Mouse (Mus musculus) spleen, postnatal 14 days (tissue): ENCODE results near the gene Tex13c2.

Experiments
- DNase-seq, 2 experiments: peaks; one replicate each; pipeline ENCODE4 v3.0.0; 2021 to 2022; ENCODE audit warnings: low spot score in 2 of 2

Tex13c2 gene

DNA sequence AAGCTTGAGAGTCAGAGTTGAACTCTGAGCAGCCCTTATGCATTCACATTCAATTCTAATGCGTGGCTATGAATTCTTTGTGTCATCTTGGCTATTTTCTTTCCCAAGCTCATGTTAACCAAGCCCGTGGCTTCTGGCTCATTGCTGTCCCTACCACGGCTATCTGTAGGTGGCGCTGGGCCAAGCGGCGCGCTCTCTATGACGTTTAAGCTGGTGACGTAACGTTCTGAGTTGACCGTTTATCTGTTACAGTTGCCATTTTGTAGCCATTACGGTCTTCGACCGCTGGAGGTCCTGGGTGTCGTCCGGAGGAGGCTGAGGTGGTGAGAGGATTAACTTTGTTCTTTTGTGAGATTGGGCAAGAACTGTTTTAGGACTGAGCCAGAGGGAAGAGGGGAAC, at the start of gene Tex13c2:
Tex13c2 (plus strand) TSS at position 246 of the 400 bp plus-strand sequence.
- no peak for DNase-seq

DNA sequence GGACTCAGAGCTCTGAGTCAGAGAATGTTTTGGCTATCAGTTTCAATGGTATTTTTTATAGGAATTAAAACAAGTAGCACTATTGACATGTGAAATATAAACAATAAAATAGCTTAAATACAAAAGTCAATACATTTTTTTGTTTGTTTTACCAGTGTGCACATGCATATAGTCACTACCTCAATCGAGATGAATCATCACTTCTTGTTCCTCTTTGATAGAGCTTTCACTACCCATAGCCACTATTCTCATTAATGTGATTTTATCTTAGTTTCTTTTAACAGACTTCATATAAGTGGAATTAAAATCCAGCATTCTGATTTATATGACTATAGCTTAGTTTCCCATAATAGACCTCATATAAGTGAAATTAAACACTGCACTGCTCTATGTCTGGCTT, 39.2 kb upstream of the Tex13c2 start:
- no peak for DNase-seq

DNA sequence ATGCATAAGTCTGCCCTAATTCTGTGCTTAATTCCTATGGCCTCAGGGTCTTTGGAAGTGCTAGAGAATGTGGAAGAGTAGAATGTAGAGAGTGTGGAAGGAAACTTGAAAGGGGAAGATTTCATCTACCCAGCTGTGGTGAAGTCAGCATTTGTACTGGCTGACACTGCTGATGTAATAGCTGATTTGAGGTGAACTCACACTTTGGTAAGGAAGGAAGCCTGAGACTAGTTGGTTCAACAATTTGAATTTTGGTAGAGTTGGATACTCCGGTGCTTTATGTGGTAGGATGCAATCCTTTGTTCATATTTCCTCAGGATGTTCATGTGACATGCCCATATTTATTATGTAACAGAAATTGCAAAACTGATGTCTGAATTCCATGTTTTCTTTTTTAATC, 36.5 kb upstream of the Tex13c2 start:
- DNase-seq, result no peak

DNA sequence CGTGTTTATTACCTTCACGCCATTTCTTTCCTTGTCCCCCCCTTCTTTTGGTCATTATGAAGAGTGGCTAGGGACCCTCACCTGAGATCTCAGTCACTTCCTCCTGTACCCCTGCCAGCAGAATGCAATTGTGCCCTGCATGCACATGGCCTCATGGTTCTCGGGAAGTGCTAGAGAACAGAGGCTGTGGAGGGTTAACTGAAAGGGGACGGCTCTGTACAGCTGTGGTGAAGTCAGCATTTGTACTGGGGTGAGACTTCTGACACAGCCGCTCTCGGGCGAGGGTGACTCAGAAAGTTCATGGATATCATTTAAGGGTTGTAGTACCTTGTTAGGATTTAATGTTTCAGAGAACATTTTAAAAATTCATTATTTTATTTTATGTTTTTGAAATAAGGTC, 35.0 kb upstream of the Tex13c2 start:
- no peak for DNase-seq

DNA sequence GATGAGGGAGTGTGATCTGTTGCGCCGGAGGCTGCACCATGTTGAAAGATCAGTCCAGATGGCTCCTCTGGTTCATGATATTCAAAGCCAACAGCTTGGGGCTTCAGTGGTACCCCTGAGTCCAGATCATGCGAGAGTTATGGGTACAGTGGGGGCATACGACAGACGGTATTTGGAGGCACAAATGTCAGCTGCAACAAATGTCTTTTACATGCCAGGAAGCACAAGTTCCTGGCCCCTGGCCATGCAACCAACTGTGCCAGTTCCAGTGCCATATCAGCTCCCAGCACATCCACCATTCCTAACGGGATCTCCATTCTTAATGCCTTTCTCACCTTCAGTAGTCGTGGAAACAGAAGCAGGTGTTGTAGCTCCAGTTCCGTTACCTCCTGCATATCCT, 845 bp downstream of the Tex13c2 start:
- no peak for DNase-seq

DNA sequence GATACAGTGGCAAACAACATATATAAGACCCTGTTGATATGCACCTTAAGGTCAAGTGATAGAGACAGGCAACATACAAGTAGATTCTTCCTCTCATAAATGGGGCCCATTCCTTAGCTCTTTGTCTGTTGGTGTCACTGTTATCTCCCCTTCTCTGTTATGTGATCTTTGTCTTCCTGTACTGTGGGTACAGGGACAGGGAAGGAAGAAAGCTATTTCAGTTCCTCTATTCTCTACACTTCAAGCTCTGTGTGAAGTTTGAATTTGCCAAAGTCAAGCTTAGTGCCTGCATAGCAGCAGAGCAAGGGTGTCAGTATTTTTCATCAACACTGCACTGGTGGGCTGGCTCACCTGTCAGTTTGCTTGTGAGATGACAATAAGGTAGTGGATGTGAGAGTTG, 11.0 kb downstream of the Tex13c2 start:
- DNase-seq, result no peak

DNA sequence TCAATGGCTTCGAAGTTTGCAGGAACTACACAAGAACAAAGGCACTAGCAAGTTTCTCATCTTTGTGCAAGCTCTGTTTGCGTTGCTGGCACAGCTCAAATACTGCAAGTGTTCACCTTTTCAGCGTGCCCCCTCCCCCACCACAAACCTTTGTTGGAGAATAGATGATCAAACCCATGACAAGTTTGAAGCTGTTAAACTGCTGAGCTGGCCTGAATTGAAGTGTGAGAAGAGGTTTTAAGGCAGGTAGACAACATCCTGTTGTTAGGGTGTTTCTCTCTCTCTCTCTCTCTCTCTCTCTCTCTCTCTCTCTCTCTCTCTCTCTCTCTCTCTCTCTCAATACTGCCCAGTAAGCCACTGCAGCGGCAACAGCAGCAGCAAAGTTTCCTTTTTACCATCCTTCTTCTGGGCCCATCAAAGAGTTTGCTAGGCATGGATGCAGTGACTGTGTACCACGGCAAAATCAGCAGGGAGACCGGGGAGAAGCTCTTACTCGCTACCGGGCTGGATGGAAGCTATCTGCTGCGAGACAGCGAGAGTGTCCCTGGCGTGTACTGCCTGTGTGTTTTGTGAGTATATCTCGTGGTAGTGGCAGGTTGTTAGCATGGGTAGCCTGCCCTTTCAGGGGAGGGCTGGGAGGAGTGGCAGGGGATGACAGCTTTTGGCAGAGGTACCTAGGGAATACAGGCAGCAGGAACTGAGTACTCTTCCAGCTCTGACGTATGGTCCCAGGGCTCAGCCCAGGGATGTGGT, 13.0 kb downstream of the Tex13c2 start, which contains the start of gene Sh2d1a:
Sh2d1a (plus strand) TSS at position 163 of the 753 bp plus-strand sequence.
- no peak for DNase-seq

DNA sequence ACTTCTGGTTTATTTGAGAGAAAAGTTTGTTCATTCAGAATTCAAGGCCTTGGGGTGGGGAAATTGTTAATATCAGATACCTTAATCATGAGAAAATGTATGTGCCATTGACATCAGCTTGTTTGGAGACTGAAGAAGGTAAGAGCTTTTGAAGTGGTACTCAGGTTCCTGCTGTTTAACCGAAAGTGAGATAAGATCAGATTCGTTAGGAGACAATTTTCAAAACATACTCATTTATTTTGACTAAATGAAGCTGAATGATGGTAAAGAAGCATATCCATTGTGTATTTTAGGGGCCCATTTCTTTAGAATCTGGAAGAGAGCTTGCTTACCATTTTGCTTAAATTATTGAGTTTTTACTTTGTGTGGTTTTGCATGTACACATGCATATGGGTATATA, 21.6 kb downstream of the Tex13c2 start:
- DNase-seq, result no peak

DNA sequence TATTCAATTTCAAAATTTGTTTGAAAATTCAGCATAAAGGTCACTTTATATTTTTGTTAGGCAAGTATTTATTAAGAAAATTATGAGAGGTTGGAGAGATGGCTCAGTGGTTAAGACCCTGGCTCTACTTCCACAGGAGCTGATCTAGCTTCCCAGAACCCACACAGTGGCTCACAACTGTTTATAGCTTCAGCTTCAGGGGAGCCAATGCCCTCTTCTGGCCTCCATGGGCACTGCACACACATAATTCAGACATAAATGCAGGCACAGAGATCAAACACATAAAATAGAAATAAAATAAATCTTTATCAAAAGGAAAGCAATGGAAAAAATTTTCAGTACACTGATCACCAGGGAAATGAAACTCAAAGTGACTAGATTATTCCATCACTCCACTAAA, 23.1 kb downstream of the Tex13c2 start:
- no peak for DNase-seq

DNA sequence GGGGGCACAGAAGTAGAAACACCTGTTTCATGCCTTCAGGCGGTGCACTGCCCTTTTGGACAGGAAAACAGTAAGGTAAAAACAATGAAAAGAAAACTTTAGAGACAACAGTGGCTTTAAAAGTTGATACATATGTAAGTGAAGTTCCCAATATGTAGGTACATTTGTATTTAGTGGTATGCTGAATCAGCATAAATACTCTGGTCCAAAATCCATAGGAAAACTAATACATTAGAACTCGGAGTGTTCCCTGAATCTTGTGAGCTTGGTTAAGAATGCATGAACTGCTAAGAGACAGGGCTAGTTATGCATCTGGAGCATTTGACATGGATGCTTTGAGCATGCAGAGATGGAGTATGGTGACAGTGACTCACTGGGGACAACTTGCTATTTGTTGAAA, 33.4 kb downstream of the Tex13c2 start:
- DNase-seq, result no peak

DNA sequence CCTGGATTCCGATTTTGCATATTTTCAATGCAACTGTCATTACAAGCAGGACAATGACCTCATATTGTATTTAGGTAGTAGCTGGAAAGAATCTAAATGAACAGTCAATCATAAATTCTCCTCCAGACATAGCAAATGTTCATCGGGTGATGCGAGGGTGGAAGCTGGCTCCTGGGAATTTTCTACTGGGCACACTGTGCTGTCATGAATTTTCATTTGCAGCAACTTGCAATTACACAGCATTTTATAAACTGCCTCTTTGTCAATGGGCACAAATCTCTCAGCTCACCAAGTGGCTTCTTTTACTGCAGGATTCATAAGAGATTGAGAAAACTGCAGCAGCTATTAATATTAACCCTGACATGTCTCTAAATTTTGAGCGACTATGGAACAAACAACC, 41.2 kb downstream of the Tex13c2 start:
- no peak for DNase-seq

DNA sequence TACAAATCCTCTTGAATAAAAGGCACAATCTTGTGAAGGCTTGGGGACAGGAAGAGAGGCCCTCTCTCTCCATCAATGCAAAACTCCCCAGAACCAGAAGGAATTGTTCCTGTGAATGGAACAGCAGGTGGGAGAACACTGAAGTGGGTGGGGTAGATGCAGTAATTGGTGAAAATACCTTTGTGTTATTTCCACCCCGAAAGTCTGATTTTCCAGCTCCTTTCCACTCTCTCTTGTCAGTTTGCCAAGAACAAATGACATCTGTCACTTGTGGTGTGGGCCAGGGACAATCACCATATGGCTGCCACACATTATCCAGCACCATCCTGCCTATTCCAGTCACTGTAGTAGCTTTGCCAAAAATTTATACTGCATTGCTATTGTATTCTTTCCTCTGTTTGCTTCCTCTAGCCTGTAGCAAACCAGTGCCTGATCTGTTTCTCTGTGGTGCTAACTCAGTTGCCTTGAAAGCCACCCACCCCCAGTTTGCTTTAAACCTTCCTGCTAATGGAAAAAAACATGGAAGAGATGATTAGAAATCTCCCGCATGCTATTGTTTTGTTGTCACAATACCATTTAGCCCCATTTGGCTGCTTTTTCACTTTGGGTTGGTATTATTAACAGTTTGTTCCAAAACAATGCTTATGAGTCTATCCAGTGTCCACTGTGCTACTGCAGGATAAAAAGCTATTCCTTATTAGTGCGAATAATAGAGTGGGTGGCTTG, 50.7 kb downstream of the Tex13c2 start:
- no peak for DNase-seq

DNA sequence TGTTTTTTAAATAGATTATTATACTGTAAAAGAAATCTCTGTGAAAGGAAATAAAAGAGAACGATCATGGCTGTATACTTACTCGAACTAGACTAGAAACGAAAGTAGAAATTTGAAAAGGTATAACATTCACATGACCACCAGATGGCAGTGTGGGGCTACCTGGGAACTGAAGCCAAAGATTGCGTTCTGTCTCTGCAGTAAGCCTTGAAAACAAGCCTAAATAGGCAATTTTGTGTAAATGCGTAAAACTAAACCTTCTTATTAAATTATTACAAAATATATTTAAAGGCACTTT, 51.2 kb downstream of the Tex13c2 start:
- DNase-seq, result peak; percentile 10 to 54
